Mouse (Mus musculus) retina, postnatal 7 days (tissue): ENCODE measurements around the gene Gm10153.
"Not testable (repeated sequence)": the region's sequence is repeated elsewhere in the genome, so short reads cannot be mapped to it uniquely, and the experiment has no call there.

Experiments used
- DNase-seq: peaks from one replicate; pipeline ENCODE4 v3.0.0-alpha.2; 2012; ENCODE audit warnings: low read depth, low spot score

Gm10153 gene

GRCm38 (mm10) chr7:142190289-142190688, at the start of gene Gm10153:
Gm10153 (minus strand) TSS chr7:142190389.
- no peak for DNase-seq

- DNase-seq: no peak
These were observed 41.4 kb upstream of the Gm10153 start for GRCm38 (mm10) chr7:142231540-142231939.

GRCm38 (mm10) chr7:142229871-142230270, 39.7 kb upstream of the Gm10153 start, which contains the start of gene Krtap5-5:
Krtap5-5 (minus strand) TSS chr7:142229971.
- not testable (repeated sequence) for DNase-seq

- DNase-seq: no peak
These were observed 34.3 kb upstream of the Gm10153 start for GRCm38 (mm10) chr7:142224518-142224917.

GRCm38 (mm10) chr7:142212136-142212535, 21.9 kb upstream of the Gm10153 start:
- not testable (repeated sequence) for DNase-seq

- no peak for DNase-seq
These were observed 21.4 kb upstream of the Gm10153 start, which contains the start of gene Gm7579 for GRCm38 (mm10) chr7:142211559-142211958. Gm7579 (plus strand) TSS chr7:142211859.

- not testable (repeated sequence) for DNase-seq
These were observed 16.7 kb upstream of the Gm10153 start for GRCm38 (mm10) chr7:142206891-142207290.

- no peak for DNase-seq
These were observed 15.3 kb upstream of the Gm10153 start for GRCm38 (mm10) chr7:142205488-142205887.

GRCm38 (mm10) chr7:142201064-142201463, 10.9 kb upstream of the Gm10153 start, which contains the start of gene Krtap5-3:
Krtap5-3 (plus strand) TSS chr7:142201364.
- DNase-seq: no peak

GRCm38 (mm10) chr7:142198748-142199147, 8.6 kb upstream of the Gm10153 start:
- DNase-seq: no peak

- no peak for DNase-seq
These were observed 2.0 kb downstream of the Gm10153 start for GRCm38 (mm10) chr7:142188156-142188555.

- no peak for DNase-seq
These were observed 9.2 kb downstream of the Gm10153 start for GRCm38 (mm10) chr7:142181021-142181420.

GRCm38 (mm10) chr7:142178685-142179084, 11.5 kb downstream of the Gm10153 start:
- no peak for DNase-seq

- DNase-seq: not testable (repeated sequence)
These were observed 14.3 kb downstream of the Gm10153 start, which contains the start of gene Krtap5-2 for GRCm38 (mm10) chr7:142175905-142176304. Krtap5-2 (minus strand) TSS chr7:142176005.

- peak; percentile 11 for DNase-seq
These were observed 20.4 kb downstream of the Gm10153 start for GRCm38 (mm10) chr7:142169836-142170235.

- not testable (repeated sequence) for DNase-seq
These were observed 24.6 kb downstream of the Gm10153 start, which contains the start of gene Gm4553 for GRCm38 (mm10) chr7:142165639-142166038. Gm4553 (minus strand) TSS chr7:142165739.

- no peak for DNase-seq
These were observed 30.8 kb downstream of the Gm10153 start for GRCm38 (mm10) chr7:142159366-142159765.

GRCm38 (mm10) chr7:142157013-142157412, 33.2 kb downstream of the Gm10153 start, which contains the start of gene Gm29735:
Gm29735 (minus strand) TSS chr7:142157113.
- DNase-seq: not testable (repeated sequence)

GRCm38 (mm10) chr7:142155308-142155707, 34.9 kb downstream of the Gm10153 start:
- DNase-seq: no peak

- DNase-seq: no peak
These were observed 38.0 kb downstream of the Gm10153 start for GRCm38 (mm10) chr7:142152191-142152590.

GRCm38 (mm10) chr7:142148633-142149032, 41.6 kb downstream of the Gm10153 start:
- DNase-seq: no peak

GRCm38 (mm10) chr7:142146033-142146432, 44.2 kb downstream of the Gm10153 start:
- peak; percentile 41 for DNase-seq

- DNase-seq: no peak
These were observed 44.7 kb downstream of the Gm10153 start for GRCm38 (mm10) chr7:142145413-142145940.
